Mouse (Mus musculus): Measurements from ENCODE around the gene Htr6. TPM values are rescaled to one million over a fixed set of nuclear protein-coding genes. Genes with fewer than 3 reads are reported as not detected.
A peak's percentile ranks its signal among the peaks of the same experiment; 100 is the strongest.

Htr6 gene
- 0.15 and 0.17 TPM in 2 replicates for polyA plus RNA-seq (2012; rRNA removed)

DNA sequence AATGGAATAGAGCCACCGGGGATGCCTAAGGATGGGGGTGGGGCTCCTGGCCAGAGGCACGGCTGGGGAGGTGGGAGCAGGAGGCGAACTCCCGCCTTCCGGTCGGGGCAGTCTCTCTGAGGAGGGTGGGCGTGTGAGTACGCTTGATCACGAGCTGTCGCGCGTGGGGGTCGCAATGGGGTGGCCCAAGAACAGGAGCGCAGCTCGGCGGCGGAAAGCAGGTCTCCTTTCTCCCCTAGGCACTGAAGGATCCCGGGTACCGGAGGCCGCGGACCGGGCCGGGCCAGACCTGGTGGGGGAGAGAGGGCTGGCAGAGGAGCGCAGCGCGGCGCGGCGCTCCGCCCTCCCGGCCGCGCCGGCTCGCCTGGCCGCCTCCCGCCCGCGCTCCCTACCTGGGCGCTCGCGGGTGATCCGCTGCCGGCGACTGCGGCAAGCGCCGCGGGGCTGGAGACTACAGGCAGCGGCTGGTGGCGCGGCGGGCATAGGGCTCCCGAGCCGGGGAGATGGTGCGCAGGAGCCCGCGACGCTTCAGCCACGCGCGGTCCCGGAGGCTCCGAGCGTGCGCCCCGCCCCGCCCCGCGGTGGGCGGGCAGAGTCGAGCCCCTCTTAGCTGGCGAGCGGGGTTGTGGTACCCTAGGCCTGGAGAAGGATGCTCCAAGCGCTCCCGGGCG, at the start of gene Htr6:
TSS of gene Htr6 (minus strand) at position 530 of the 671 bp plus-strand sequence.
- Histone ChIP-seq H3K4me3 (ENCODE audit: control insufficient read depth, low read depth, low read length) (peak within 1 kb of the TSS; percentile 55), H3K4me1 (ENCODE audit: control insufficient read depth, insufficient read depth, low read length) (peaks cover 10% of the 10 kb centered on the region), H3K27me3 (ENCODE audit: control insufficient read depth, insufficient read depth, low read length) (no peaks in the 10 kb centered on the region), H3K36me3 (ENCODE audit: control insufficient read depth, insufficient read depth, low read length) (no peaks in the 10 kb centered on the region), H3K27ac (ENCODE audit: control insufficient read depth, insufficient read depth, low read depth, low read length) (no peak within 1 kb of the TSS)
- TF ChIP-seq CTCF (IDR thresholded peaks at IDR 0.05; ENCODE audit: control insufficient read depth, insufficient read depth, insufficient replicate concordance, low read depth, low read length) (no peak), POLR2A (IDR thresholded peaks at IDR 0.05; ENCODE audit: control insufficient read depth, low read depth, low read length) (no peak)

DNA sequence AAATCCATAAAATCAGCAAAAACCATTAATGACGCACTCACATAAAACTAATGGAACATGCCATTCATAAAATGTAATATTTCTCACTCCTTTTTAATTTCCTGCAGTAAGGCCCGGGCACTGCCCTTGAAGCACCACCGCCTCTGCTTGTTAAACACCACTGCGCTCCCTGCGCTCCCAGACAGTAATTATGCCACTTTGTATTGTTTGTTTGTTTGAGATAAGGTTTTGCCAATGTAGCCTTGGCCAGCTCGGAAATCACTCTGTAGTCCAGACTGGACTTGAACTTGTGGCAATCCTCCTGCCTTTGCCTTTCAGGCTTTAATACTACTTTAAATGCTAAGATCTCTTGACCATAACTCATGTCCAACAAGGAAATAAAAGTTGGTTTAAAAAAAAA, 49.6 kb upstream of the Htr6 start:
- TF ChIP-seq POLR2A (IDR thresholded peaks at IDR 0.05; ENCODE audit: control insufficient read depth, low read depth, low read length) (no peak), CTCF (IDR thresholded peaks at IDR 0.05; ENCODE audit: control insufficient read depth, insufficient read depth, insufficient replicate concordance, low read depth, low read length) (no peak)
- no peaks in the 10 kb centered on the region for H3K27me3 ChIP-seq (ENCODE audit: control insufficient read depth, insufficient read depth, low read length)
- H3K36me3 ChIP-seq (ENCODE audit: control insufficient read depth, insufficient read depth, low read length) = no peaks in the 10 kb centered on the region
- H3K4me1 ChIP-seq (ENCODE audit: control insufficient read depth, insufficient read depth, low read length) = peaks cover 2% of the 10 kb centered on the region; the same call in 1 of the 2 replicates
- no peak overlapping the region for H3K4me3 ChIP-seq (ENCODE audit: control insufficient read depth, low read depth, low read length)
- H3K27ac ChIP-seq (ENCODE audit: control insufficient read depth, insufficient read depth, low read depth, low read length) = no peak overlapping the region

DNA sequence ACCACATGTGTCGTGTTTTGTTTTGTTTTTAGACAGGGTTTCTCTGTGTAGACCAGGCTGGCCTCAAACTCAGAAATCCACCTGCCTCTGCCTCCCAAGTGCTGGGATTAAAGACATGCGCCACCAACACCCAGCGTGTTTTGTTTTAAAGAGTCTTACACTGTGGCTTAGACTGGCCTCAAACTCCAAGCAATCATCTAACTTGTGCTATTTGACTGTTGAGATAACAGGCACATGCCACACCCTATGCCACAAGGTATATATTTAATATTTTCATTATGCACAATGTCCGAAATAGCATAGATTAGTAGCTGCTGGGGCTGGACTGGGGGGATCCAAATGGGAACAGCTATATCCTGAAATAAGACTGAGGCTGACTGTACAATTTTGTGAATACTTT, 47.2 kb upstream of the Htr6 start:
- no peak overlapping the region for H3K27ac ChIP-seq (ENCODE audit: control insufficient read depth, insufficient read depth, low read depth, low read length)
- H3K4me3 ChIP-seq (ENCODE audit: control insufficient read depth, low read depth, low read length) = no peak overlapping the region
- no peaks in the 10 kb centered on the region for H3K36me3 ChIP-seq (ENCODE audit: control insufficient read depth, insufficient read depth, low read length)
- TF ChIP-seq POLR2A (IDR thresholded peaks at IDR 0.05; ENCODE audit: control insufficient read depth, low read depth, low read length) (no peak), CTCF (IDR thresholded peaks at IDR 0.05; ENCODE audit: control insufficient read depth, insufficient read depth, insufficient replicate concordance, low read depth, low read length) (no peak)
- no peaks in the 10 kb centered on the region for H3K27me3 ChIP-seq (ENCODE audit: control insufficient read depth, insufficient read depth, low read length)
- H3K4me1 ChIP-seq (ENCODE audit: control insufficient read depth, insufficient read depth, low read length) = no peaks in the 10 kb centered on the region

DNA sequence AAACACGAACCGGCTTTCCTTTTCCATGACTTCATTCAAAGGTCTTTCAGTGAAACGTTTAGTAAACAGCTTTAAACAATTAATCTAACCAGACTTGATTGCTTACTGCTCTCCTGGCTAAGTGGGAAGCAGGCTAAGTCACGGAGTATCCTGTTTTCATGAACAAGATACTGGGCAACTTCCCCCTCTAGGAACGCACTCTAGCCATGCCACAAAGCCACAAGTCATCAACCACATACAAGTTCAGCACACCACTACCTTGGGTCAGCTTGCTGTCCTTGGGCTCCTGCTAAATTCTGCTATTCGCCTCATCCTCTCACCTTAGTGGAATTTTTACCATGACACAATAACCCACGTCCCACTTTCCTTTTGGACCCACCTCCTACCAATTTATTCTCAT, 45.6 kb upstream of the Htr6 start:
- TF ChIP-seq POLR2A (IDR thresholded peaks at IDR 0.05; ENCODE audit: control insufficient read depth, low read depth, low read length) = no peak
- TF ChIP-seq CTCF (IDR thresholded peaks at IDR 0.05; ENCODE audit: control insufficient read depth, insufficient read depth, insufficient replicate concordance, low read depth, low read length) = no peak
- H3K4me3 ChIP-seq (ENCODE audit: control insufficient read depth, low read depth, low read length) = no peak overlapping the region
- H3K4me1 ChIP-seq (ENCODE audit: control insufficient read depth, insufficient read depth, low read length) = no peaks in the 10 kb centered on the region
- H3K27ac ChIP-seq (ENCODE audit: control insufficient read depth, insufficient read depth, low read depth, low read length) = no peak overlapping the region
- H3K36me3 ChIP-seq (ENCODE audit: control insufficient read depth, insufficient read depth, low read length) = no peaks in the 10 kb centered on the region
- no peaks in the 10 kb centered on the region for H3K27me3 ChIP-seq (ENCODE audit: control insufficient read depth, insufficient read depth, low read length)

DNA sequence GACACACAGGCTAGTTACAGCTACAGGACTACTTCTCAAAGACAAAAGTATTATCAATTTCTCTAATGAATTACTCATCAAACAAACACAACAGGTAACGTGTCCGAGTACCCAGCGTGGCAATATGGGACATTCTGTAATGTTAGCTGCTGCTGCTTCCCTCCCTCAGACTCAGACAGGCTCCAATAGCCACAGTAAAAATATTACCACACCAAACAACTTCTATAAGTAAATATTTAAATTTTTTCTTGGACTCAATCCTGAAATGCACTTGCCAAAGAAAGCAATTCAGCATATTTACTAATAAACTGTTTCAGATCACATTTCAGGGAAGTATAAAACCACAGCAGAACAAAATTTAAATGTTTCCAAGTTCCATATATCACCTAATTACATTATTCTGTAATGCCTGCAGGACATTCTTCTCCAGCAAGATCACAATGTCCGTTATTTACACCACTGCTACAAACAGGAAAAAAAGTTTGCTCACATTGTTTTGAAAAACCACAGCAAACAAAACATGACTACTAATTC, 45.0 kb upstream of the Htr6 start:
- TF ChIP-seq CTCF (IDR thresholded peaks at IDR 0.05; ENCODE audit: control insufficient read depth, insufficient read depth, insufficient replicate concordance, low read depth, low read length) = no peak
- no peak for TF ChIP-seq POLR2A (IDR thresholded peaks at IDR 0.05; ENCODE audit: control insufficient read depth, low read depth, low read length)

DNA sequence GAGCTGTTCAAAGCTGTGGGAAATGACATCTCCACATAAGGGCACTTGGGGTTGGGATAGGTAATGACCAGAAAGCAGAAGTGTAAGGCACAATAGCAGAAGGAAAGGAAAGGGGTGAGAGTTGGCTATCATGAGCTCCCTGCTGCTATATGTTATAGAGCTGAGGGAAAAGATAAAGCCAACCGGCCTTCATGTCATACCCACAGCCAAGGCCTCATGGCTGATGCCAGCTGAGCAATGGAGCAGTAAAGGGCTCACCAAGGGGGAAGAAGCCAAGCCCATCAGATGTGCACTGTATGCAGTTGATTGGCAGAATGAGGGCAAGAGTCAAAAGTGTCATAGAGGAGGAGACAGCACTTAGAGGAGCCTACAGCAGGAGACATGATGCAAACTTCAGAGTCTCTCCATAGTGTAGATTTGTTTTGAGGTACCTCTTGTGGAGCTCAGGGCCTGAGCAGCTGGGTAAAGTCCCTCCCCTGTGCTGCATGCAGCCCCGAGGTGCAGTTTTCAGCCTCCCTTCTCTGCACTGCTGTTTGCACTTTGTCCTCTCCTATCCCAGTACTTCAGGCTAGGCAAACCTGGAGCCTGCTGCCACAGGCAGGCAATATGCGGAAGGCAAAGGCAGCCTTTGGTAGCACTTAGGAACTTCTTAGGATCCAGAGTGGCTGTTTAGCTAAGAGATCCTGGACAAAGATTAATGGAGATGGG, 41.1 kb upstream of the Htr6 start:
- H3K4me3 ChIP-seq (ENCODE audit: control insufficient read depth, low read depth, low read length) = no peak overlapping the region
- H3K27me3 ChIP-seq (ENCODE audit: control insufficient read depth, insufficient read depth, low read length) = no peaks in the 10 kb centered on the region
- no peaks in the 10 kb centered on the region for H3K4me1 ChIP-seq (ENCODE audit: control insufficient read depth, insufficient read depth, low read length)
- no peaks in the 10 kb centered on the region for H3K36me3 ChIP-seq (ENCODE audit: control insufficient read depth, insufficient read depth, low read length)
- no peak overlapping the region for H3K27ac ChIP-seq (ENCODE audit: control insufficient read depth, insufficient read depth, low read depth, low read length)
- TF ChIP-seq POLR2A (IDR thresholded peaks at IDR 0.05; ENCODE audit: control insufficient read depth, low read depth, low read length) (no peak), CTCF (IDR thresholded peaks at IDR 0.05; ENCODE audit: control insufficient read depth, insufficient read depth, insufficient replicate concordance, low read depth, low read length) (no peak)

More for the DNA sequence above, 45.0 kb upstream of the Htr6 start:
- H3K27me3 ChIP-seq (ENCODE audit: control insufficient read depth, insufficient read depth, low read length) = no peaks in the 10 kb centered on the region
- H3K4me1 ChIP-seq (ENCODE audit: control insufficient read depth, insufficient read depth, low read length) = no peaks in the 10 kb centered on the region
- no peak overlapping the region for H3K27ac ChIP-seq (ENCODE audit: control insufficient read depth, insufficient read depth, low read depth, low read length)
- H3K36me3 ChIP-seq (ENCODE audit: control insufficient read depth, insufficient read depth, low read length) = no peaks in the 10 kb centered on the region
- H3K4me3 ChIP-seq (ENCODE audit: control insufficient read depth, low read depth, low read length) = no peak overlapping the region

DNA sequence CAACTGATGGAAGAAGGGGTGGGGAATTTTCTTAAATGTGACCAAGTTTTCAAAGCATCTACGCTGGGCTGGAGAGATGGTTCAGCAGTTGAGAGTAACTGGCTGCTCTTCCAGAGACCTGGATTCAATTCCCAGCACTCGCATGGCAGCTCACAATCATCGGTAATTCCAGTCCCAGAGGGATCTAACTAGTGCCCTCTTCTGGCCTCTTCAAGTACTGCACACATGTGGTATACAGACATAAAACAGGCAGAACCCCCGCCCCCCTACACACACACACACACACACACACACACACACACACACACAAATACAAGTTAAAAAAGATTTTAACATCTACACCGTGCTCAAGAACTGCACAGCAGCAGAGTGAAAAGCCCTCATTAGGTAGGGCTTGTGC, 40.4 kb upstream of the Htr6 start:
- Histone ChIP-seq H3K4me1 (ENCODE audit: control insufficient read depth, insufficient read depth, low read length) (no peaks in the 10 kb centered on the region), H3K27ac (ENCODE audit: control insufficient read depth, insufficient read depth, low read depth, low read length) (no peak overlapping the region), H3K36me3 (ENCODE audit: control insufficient read depth, insufficient read depth, low read length) (no peaks in the 10 kb centered on the region), H3K4me3 (ENCODE audit: control insufficient read depth, low read depth, low read length) (no peak overlapping the region), H3K27me3 (ENCODE audit: control insufficient read depth, insufficient read depth, low read length) (no peaks in the 10 kb centered on the region)
- TF ChIP-seq POLR2A (IDR thresholded peaks at IDR 0.05; ENCODE audit: control insufficient read depth, low read depth, low read length) (no peak), CTCF (IDR thresholded peaks at IDR 0.05; ENCODE audit: control insufficient read depth, insufficient read depth, insufficient replicate concordance, low read depth, low read length) (no peak)

Data from testis, adult 2 months (tissue).